Mouse (Mus musculus): Measurements from ENCODE around the gene Mast2. TPM values are rescaled to one million over a fixed set of nuclear protein-coding genes. Genes with fewer than 3 reads are reported as not detected.

The Mast2 gene
- polyA plus RNA-seq, 1 experiment from 2014 or later = 5.9 TPM

- H3K36me3 ChIP-seq (ENCODE audit: insufficient read depth, low read length) = no peaks in the 10 kb centered on the region
- no peak overlapping the region for H3K27ac ChIP-seq (ENCODE audit: low read length)
- no peak for ATAC-seq
- DNase-seq (ENCODE audit: low spot score) = no peak
- no peak overlapping the region for H3K4me3 ChIP-seq (ENCODE audit: low read depth, low read length)
- TF ChIP-seq EP300 (IDR thresholded peaks at IDR 0.05) (no peak), CTCF (IDR thresholded peaks at IDR 0.05) (no peak)
- 86% methylated on average over 3 of the region's 3 CpGs for WGBS
- no peaks in the 10 kb centered on the region for H3K9me3 ChIP-seq (ENCODE audit: low read length)
- no peak overlapping the region for H3K4me2 ChIP-seq (replicated peaks; ENCODE audit: low read depth, low read length)
- no peaks in the 10 kb centered on the region for H3K4me1 ChIP-seq (ENCODE audit: insufficient read depth, low read depth, low read length)
- H3K9ac ChIP-seq (replicated peaks; ENCODE audit: low read depth) = no peak overlapping the region
- H3K27me3 ChIP-seq (replicated peaks; ENCODE audit: insufficient read depth, low read length) = no peaks in the 10 kb centered on the region
Observed at GRCm38 (mm10) chr4:116352919-116353318, 111.1 kb downstream of the Mast2 start.

GRCm38 (mm10) chr4:116352496-116352895 is 111.5 kb downstream of the Mast2 start:
- H3K9me3 ChIP-seq (ENCODE audit: low read length) = no peaks in the 10 kb centered on the region
- no peak overlapping the region for H3K27ac ChIP-seq (ENCODE audit: low read length)
- no peak overlapping the region for H3K4me2 ChIP-seq (replicated peaks; ENCODE audit: low read depth, low read length)
- TF ChIP-seq CTCF (IDR thresholded peaks at IDR 0.05) (no peak), EP300 (IDR thresholded peaks at IDR 0.05) (no peak)
- WGBS = 58% methylated on average over 3 of the region's 3 CpGs
- no peak overlapping the region for H3K9ac ChIP-seq (replicated peaks; ENCODE audit: low read depth)
- no peaks in the 10 kb centered on the region for H3K27me3 ChIP-seq (replicated peaks; ENCODE audit: insufficient read depth, low read length)
- 0 out of 2 replicates have a peak, but pooled peaks have one; percentile 12 for ATAC-seq
- peak; percentile 30 for DNase-seq (ENCODE audit: low spot score)
- no peak overlapping the region for H3K4me3 ChIP-seq (ENCODE audit: low read depth, low read length)
- H3K36me3 ChIP-seq (ENCODE audit: insufficient read depth, low read length) = no peaks in the 10 kb centered on the region
- no peaks in the 10 kb centered on the region for H3K4me1 ChIP-seq (ENCODE audit: insufficient read depth, low read depth, low read length)

- no peak for ATAC-seq
- no peaks in the 10 kb centered on the region for H3K9me3 ChIP-seq (ENCODE audit: low read length)
- H3K9ac ChIP-seq (replicated peaks; ENCODE audit: low read depth) = no peak overlapping the region
- H3K27me3 ChIP-seq (replicated peaks; ENCODE audit: insufficient read depth, low read length) = no peaks in the 10 kb centered on the region
- no peak for TF ChIP-seq EP300 (IDR thresholded peaks at IDR 0.05)
- TF ChIP-seq CTCF (IDR thresholded peaks at IDR 0.05) = peak; percentile 86
- H3K4me3 ChIP-seq (ENCODE audit: low read depth, low read length) = no peak overlapping the region
- DNase-seq (ENCODE audit: low spot score) = peak; percentile 79
- H3K27ac ChIP-seq (ENCODE audit: low read length) = no peak overlapping the region
- H3K36me3 ChIP-seq (ENCODE audit: insufficient read depth, low read length) = no peaks in the 10 kb centered on the region
- H3K4me2 ChIP-seq (replicated peaks; ENCODE audit: low read depth, low read length) = no peak overlapping the region
- no peaks in the 10 kb centered on the region for H3K4me1 ChIP-seq (ENCODE audit: insufficient read depth, low read depth, low read length)
Observed at GRCm38 (mm10) chr4:116342119-116342518, 121.9 kb downstream of the Mast2 start.

- Histone ChIP-seq H3K27ac (ENCODE audit: low read length) (no peak overlapping the region), H3K9me3 (ENCODE audit: low read length) (no peaks in the 10 kb centered on the region), H3K4me3 (ENCODE audit: low read depth, low read length) (no peak overlapping the region), H3K4me1 (ENCODE audit: insufficient read depth, low read depth, low read length) (no peaks in the 10 kb centered on the region), H3K36me3 (ENCODE audit: insufficient read depth, low read length) (no peaks in the 10 kb centered on the region), H3K9ac (replicated peaks; ENCODE audit: low read depth) (no peak overlapping the region), H3K27me3 (replicated peaks; ENCODE audit: insufficient read depth, low read length) (no peaks in the 10 kb centered on the region), H3K4me2 (replicated peaks; ENCODE audit: low read depth, low read length) (no peak overlapping the region)
- ATAC-seq (peak; percentile 56; the same call in 1 of the 2 replicates), DNase-seq (ENCODE audit: low spot score) (peak; percentile 55)
- TF ChIP-seq CTCF (IDR thresholded peaks at IDR 0.05) (no peak), EP300 (IDR thresholded peaks at IDR 0.05) (no peak)
- WGBS = 72% methylated on average over 1 of the region's 1 CpGs
Observed at GRCm38 (mm10) chr4:116336294-116336693, 127.7 kb downstream of the Mast2 start.

- H3K9me3 ChIP-seq (ENCODE audit: low read length) = no peaks in the 10 kb centered on the region
- WGBS = 84% methylated on average over 3 of the region's 3 CpGs
- no peak overlapping the region for H3K9ac ChIP-seq (replicated peaks; ENCODE audit: low read depth)
- DNase-seq (ENCODE audit: low spot score) = no peak
- TF ChIP-seq EP300 (IDR thresholded peaks at IDR 0.05) (no peak), CTCF (IDR thresholded peaks at IDR 0.05) (no peak)
- H3K27me3 ChIP-seq (replicated peaks; ENCODE audit: insufficient read depth, low read length) = no peaks in the 10 kb centered on the region
- no peak for ATAC-seq
- H3K36me3 ChIP-seq (ENCODE audit: insufficient read depth, low read length) = no peaks in the 10 kb centered on the region
- no peaks in the 10 kb centered on the region for H3K4me1 ChIP-seq (ENCODE audit: insufficient read depth, low read depth, low read length)
- H3K4me3 ChIP-seq (ENCODE audit: low read depth, low read length) = no peak overlapping the region
- H3K27ac ChIP-seq (ENCODE audit: low read length) = no peak overlapping the region
- no peak overlapping the region for H3K4me2 ChIP-seq (replicated peaks; ENCODE audit: low read depth, low read length)
Observed at GRCm38 (mm10) chr4:116329256-116329655, 134.7 kb downstream of the Mast2 start.

GRCm38 (mm10) chr4:116322127-116322526 is 141.9 kb downstream of the Mast2 start:
- 67% methylated on average over 6 of the region's 6 CpGs for WGBS
- no peaks in the 10 kb centered on the region for H3K4me1 ChIP-seq (ENCODE audit: insufficient read depth, low read depth, low read length)
- 0 out of 2 replicates have a peak, but pooled peaks cover 3% of the 10 kb centered on the region for H3K36me3 ChIP-seq (ENCODE audit: insufficient read depth, low read length)
- H3K27ac ChIP-seq (ENCODE audit: low read length) = no peak overlapping the region
- no peak overlapping the region for H3K9ac ChIP-seq (replicated peaks; ENCODE audit: low read depth)
- ATAC-seq (peak; percentile 61), DNase-seq (ENCODE audit: low spot score) (peak; percentile 66)
- no peak for TF ChIP-seq EP300 (IDR thresholded peaks at IDR 0.05)
- no peak for TF ChIP-seq CTCF (IDR thresholded peaks at IDR 0.05)
- H3K4me3 ChIP-seq (ENCODE audit: low read depth, low read length) = no peak overlapping the region
- no peaks in the 10 kb centered on the region for H3K27me3 ChIP-seq (replicated peaks; ENCODE audit: insufficient read depth, low read length)
- no peak overlapping the region for H3K4me2 ChIP-seq (replicated peaks; ENCODE audit: low read depth, low read length)
- no peaks in the 10 kb centered on the region for H3K9me3 ChIP-seq (ENCODE audit: low read length)

- H3K9me3 ChIP-seq (ENCODE audit: low read length) = no peaks in the 10 kb centered on the region
- H3K9ac ChIP-seq (replicated peaks; ENCODE audit: low read depth) = no peak overlapping the region
- H3K27me3 ChIP-seq (replicated peaks; ENCODE audit: insufficient read depth, low read length) = no peaks in the 10 kb centered on the region
- WGBS = 90% methylated on average over 4 of the region's 4 CpGs
- no peak overlapping the region for H3K27ac ChIP-seq (ENCODE audit: low read length)
- peaks cover 17% of the 10 kb centered on the region; the same call in 1 of the 2 replicates for H3K36me3 ChIP-seq (ENCODE audit: insufficient read depth, low read length)
- DNase-seq (ENCODE audit: low spot score) (no peak), ATAC-seq (no peak)
- no peak overlapping the region for H3K4me3 ChIP-seq (ENCODE audit: low read depth, low read length)
- H3K4me1 ChIP-seq (ENCODE audit: insufficient read depth, low read depth, low read length) = no peaks in the 10 kb centered on the region
- no peak overlapping the region for H3K4me2 ChIP-seq (replicated peaks; ENCODE audit: low read depth, low read length)
- TF ChIP-seq EP300 (IDR thresholded peaks at IDR 0.05) = no peak
- no peak for TF ChIP-seq CTCF (IDR thresholded peaks at IDR 0.05)
Observed at GRCm38 (mm10) chr4:116317575-116317974, 146.4 kb downstream of the Mast2 start.
